Mouse (Mus musculus): Measurements from ENCODE around the gene Icam2. TPM values are rescaled to one million over a fixed set of nuclear protein-coding genes. Genes with fewer than 3 reads are reported as not detected.

The Icam2 gene
- polyA plus RNA-seq, 1 experiment, result not detected

DNA sequence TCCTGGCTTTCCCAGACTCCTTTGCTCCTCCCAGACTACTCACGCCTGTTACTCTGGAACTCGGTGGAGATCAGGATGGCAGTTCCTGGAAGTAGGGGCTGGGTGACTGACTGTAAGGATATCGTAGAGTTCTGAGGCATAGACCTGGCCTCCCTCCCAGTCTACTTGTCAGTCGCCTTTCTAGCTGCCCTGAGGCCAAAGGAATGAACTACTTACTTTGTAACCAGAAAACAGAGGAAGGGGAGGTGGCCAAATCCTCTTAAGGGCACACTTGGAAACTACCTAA lies 5.4 kb upstream of the Icam2 start:
- no peaks in the 10 kb centered on the region for H3K4me1 ChIP-seq (ENCODE audit: control insufficient read depth, insufficient read depth, low read length)
- H3K4me3 ChIP-seq (ENCODE audit: insufficient read depth, low read length), result no peak overlapping the region
- H3K27ac ChIP-seq (ENCODE audit: insufficient read depth, low read length), result no peak overlapping the region
- TF ChIP-seq POLR2A (IDR thresholded peaks at IDR 0.05; ENCODE audit: low read depth, low read length), result no peak

DNA sequence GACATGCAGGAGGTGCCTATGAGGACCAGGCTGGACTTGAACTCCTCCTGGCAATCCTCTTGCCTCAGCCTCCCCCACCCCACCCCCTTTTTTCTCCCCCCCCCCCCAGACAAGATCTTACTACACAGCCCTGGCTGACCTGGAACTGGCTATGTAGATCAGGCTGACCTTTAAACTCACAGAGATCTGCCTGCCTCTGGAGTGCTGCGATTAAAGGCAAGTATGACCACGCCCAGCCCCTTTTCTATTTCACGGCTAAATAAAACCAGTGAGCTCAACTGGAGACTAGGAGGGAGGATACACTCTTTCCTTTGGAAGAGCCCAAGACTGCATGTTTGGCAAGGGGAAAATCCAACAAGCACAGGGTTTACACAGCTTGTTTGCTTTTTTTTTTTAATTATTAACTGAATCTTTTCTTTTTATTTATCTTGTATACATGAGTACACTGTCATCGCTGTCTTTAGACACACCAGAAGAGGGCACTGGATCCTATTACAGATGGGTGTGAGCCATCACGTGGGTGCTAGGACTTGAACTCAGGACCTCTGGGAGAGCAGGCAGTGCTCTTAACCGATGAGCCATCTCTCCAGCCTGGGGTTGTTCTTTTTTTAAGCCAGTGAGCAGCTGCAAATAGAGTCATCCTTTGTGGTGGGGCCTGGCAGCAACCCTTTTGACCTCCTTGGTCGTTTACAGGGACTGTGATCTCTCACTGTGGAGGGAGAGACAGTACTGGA lies 4.9 kb upstream of the Icam2 start:
- H3K4me3 ChIP-seq (ENCODE audit: insufficient read depth, low read length), result no peak overlapping the region
- TF ChIP-seq CTCF (IDR thresholded peaks at IDR 0.05; ENCODE audit: borderline replicate concordance, insufficient read depth, low read length), result no peak
- TF ChIP-seq POLR2A (IDR thresholded peaks at IDR 0.05; ENCODE audit: low read depth, low read length), result no peak
- no peak overlapping the region for H3K27ac ChIP-seq (ENCODE audit: insufficient read depth, low read length)
- no peaks in the 10 kb centered on the region for H3K4me1 ChIP-seq (ENCODE audit: control insufficient read depth, insufficient read depth, low read length)

DNA sequence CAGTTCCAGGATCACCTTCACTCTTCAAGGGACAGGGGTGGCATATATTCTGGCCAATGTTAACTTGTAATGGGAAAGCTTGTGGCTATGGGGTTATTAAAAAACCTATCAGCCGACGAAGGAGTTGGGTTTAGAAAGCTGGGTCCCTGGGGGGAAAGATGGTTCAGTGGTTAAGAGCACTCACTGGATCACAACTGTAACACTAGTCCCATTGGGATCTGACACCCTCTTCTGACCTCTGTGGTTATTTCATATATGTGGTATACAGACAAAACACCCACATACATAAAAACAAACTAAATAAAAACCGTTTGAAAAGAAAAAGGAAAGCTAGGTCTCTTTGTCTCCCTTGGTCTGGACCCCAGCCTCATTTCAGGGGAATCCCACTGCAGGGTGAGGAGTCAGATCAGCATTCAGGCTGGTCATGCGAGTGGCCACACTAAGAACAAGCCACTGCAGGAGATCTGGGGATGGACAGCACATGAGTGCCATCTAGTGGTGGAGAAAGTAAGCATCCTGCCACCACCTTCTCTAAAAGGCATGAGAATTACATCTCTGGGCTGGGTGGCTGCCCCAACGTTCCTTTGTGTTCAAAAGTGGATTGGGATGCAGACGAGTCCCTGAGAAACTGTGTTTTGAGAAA lies 3.8 kb upstream of the Icam2 start:
- H3K4me3 ChIP-seq (ENCODE audit: insufficient read depth, low read length), result no peak overlapping the region
- no peak overlapping the region for H3K27ac ChIP-seq (ENCODE audit: insufficient read depth, low read length)
- TF ChIP-seq POLR2A (IDR thresholded peaks at IDR 0.05; ENCODE audit: low read depth, low read length), result no peak
- TF ChIP-seq CTCF (IDR thresholded peaks at IDR 0.05; ENCODE audit: borderline replicate concordance, insufficient read depth, low read length), result peak; percentile 83

DNA sequence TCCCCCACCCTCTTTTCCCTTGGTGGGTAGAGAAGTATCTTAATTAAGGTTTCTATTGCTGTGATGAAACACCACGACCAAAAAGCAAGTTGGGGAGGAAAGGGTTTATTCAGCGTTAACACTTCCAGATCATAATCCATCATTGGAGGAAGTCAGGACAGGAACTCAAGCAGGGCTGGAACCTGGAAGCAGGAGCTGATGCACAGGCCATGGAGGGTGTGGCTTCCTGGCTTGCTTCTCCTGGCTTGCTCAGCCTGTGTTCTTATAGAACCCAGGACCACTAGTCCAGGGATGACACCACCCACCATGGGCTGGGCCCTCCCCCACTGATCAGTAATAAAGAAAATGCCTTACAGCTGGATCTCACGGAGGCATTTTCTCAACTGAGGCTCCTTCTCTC lies 2.9 kb upstream of the Icam2 start:
- Histone ChIP-seq H3K4me3 (ENCODE audit: insufficient read depth, low read length) (no peak overlapping the region), H3K4me1 (ENCODE audit: control insufficient read depth, insufficient read depth, low read length) (no peaks in the 10 kb centered on the region), H3K27ac (ENCODE audit: insufficient read depth, low read length) (no peak overlapping the region)
- TF ChIP-seq CTCF (IDR thresholded peaks at IDR 0.05; ENCODE audit: borderline replicate concordance, insufficient read depth, low read length), result no peak
- TF ChIP-seq POLR2A (IDR thresholded peaks at IDR 0.05; ENCODE audit: low read depth, low read length), result no peak

More for the DNA sequence above, 3.8 kb upstream of the Icam2 start:
- H3K4me1 ChIP-seq (ENCODE audit: control insufficient read depth, insufficient read depth, low read length), result no peaks in the 10 kb centered on the region

DNA sequence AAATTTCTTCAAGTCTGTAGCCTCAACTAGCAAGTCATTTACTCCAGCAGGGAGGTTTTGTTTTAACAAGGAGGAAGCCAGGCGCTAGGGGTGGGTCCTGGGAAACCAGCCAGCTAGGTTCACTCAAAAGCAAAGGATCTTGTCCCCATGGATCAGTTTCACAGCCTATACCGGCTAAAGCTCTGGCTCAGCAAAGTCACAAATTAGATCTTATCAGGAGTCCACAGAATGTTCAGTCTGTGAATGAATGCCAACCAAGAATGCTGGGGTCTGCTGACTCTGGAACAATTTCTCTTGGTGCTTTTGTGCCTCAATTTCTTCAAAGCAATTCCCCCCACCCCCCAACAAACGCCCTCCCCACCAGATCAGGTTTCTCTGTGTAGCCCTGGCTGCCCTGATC lies 1.7 kb upstream of the Icam2 start:
- Histone ChIP-seq H3K4me1 (ENCODE audit: control insufficient read depth, insufficient read depth, low read length) (no peaks in the 10 kb centered on the region), H3K4me3 (ENCODE audit: insufficient read depth, low read length) (no peak overlapping the region), H3K27ac (ENCODE audit: insufficient read depth, low read length) (no peak overlapping the region)
- TF ChIP-seq POLR2A (IDR thresholded peaks at IDR 0.05; ENCODE audit: low read depth, low read length), result no peak
- no peak for TF ChIP-seq CTCF (IDR thresholded peaks at IDR 0.05; ENCODE audit: borderline replicate concordance, insufficient read depth, low read length)

DNA sequence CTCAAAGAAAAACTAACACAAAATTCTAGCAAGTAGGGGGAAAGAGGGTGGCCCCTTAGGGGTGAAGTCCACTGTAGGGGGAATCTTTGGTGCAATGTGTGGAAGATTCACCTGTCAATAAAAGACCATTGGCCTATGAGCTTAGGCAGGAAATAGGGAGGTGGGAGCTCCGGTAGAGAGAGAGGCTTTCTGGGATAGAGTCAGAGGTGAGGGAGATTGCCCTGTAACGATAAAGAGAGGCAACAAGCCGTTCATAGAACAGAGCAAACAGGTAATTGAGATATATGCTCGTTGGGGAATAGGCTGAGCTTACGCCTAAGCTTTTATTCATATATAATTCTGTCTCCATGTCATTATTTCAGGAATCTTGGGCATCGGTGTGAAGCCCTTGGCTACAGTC lies 855 bp downstream of the Icam2 start:
- no peak for TF ChIP-seq CTCF (IDR thresholded peaks at IDR 0.05; ENCODE audit: borderline replicate concordance, insufficient read depth, low read length)
- TF ChIP-seq POLR2A (IDR thresholded peaks at IDR 0.05; ENCODE audit: low read depth, low read length), result no peak
- Histone ChIP-seq H3K4me1 (ENCODE audit: control insufficient read depth, insufficient read depth, low read length) (no peaks in the 10 kb centered on the region), H3K27ac (ENCODE audit: insufficient read depth, low read length) (no peak overlapping the region), H3K4me3 (ENCODE audit: insufficient read depth, low read length) (no peak overlapping the region)

DNA sequence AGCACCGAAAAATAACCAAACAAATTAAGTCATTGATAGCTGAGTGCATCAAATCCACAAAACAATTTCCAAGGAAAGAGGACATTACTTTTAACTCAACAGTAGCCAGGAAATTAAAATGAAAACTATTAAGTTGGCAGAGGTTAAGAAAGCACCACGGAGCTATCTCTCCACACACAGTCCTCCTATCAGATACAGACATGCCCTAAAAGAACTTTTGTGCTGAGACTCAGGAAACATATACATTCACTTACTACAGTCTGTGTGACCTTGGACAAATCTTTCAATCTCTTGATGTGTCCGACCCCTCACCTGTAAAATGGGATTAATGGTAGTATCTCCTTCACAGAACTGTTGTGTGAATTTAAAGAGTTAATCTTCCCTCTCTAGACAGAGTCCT lies 1.5 kb downstream of the Icam2 start:
- Histone ChIP-seq H3K27ac (ENCODE audit: insufficient read depth, low read length) (no peak overlapping the region), H3K4me1 (ENCODE audit: control insufficient read depth, insufficient read depth, low read length) (no peaks in the 10 kb centered on the region), H3K4me3 (ENCODE audit: insufficient read depth, low read length) (no peak overlapping the region)
- TF ChIP-seq CTCF (IDR thresholded peaks at IDR 0.05; ENCODE audit: borderline replicate concordance, insufficient read depth, low read length), result no peak
- no peak for TF ChIP-seq POLR2A (IDR thresholded peaks at IDR 0.05; ENCODE audit: low read depth, low read length)

DNA sequence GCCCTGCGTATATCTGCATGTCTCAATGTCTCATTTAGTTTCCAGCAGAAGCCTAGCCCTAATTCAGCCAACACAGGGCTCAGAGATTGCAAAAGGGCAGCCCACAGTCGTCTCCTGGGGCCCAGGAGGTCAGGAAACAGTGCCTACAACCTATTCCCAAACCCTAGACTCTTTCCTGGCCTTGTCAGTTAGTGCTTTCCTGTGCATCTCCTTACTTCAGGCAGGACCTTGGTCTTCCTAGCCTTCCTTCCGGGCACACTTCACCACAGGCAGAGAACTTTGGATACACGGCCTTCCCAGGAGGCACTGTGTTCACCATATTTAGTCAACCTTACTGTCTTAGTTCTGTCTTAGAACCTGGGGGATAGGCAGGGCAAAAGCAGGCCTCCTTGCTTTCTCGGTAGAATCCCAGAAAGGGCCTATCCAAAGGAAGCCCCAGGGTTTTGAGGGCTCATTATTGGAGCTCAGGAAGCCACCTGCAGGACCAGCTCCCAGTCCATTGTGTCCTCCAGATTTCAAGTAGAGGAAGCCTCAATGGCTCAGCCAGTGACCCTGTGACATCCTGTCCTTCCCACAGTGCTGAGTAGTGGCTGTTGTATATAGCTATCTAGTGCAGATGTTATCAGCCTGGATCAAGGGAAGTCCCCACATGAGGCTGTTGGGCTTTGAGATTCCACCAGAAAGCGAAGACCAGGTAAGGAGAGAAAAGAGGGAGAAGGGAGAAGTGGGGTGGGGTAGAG lies 4.7 kb downstream of the Icam2 start:
- no peak overlapping the region for H3K27ac ChIP-seq (ENCODE audit: insufficient read depth, low read length)
- H3K4me1 ChIP-seq (ENCODE audit: control insufficient read depth, insufficient read depth, low read length), result no peaks in the 10 kb centered on the region
- TF ChIP-seq CTCF (IDR thresholded peaks at IDR 0.05; ENCODE audit: borderline replicate concordance, insufficient read depth, low read length) (no peak), POLR2A (IDR thresholded peaks at IDR 0.05; ENCODE audit: low read depth, low read length) (no peak)
- no peak overlapping the region for H3K4me3 ChIP-seq (ENCODE audit: insufficient read depth, low read length)

DNA sequence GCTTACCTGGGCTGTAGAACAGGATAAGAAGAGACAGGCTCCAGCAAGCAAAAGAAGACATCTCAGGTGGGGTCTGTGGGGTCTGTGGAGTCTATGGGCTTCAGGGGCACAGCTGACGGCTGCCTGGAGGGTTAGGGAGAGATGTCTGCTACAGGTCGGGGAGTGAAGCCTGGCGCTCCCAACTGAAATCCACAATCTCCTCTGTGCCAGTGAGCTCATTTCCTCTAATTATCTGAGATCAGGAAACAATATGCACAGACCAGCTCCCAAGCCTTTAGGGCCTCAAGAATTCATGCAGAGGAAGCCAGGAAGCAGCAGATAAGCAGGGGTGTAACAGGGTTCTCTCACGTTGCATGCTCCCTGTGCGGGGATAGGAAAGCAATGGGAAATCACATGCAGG lies 5.5 kb downstream of the Icam2 start:
- H3K27ac ChIP-seq (ENCODE audit: insufficient read depth, low read length), result no peak overlapping the region
- H3K4me1 ChIP-seq (ENCODE audit: control insufficient read depth, insufficient read depth, low read length), result no peaks in the 10 kb centered on the region
- no peak overlapping the region for H3K4me3 ChIP-seq (ENCODE audit: insufficient read depth, low read length)
- TF ChIP-seq CTCF (IDR thresholded peaks at IDR 0.05; ENCODE audit: borderline replicate concordance, insufficient read depth, low read length) (no peak), POLR2A (IDR thresholded peaks at IDR 0.05; ENCODE audit: low read depth, low read length) (no peak)

DNA sequence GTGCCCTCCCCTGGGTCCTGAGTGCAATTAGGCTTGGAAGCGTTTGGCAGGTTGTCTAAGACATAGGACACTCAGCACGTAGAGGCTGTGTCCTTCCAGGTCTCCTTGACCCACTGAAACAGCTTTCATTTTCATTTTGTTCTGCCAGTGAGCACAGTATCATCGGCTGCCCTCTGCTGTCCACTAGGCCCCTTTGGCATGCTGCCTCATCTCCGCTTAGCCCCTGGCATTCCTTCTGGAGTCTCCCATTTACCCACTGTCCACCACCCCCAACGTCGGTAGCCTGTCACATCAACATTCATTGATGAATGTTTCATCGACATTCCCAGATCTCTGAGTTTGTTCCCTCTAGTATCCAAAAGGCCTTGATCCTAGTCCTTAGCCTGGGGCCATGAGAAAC lies 6.0 kb downstream of the Icam2 start:
- no peak overlapping the region for H3K4me3 ChIP-seq (ENCODE audit: insufficient read depth, low read length)
- no peak for TF ChIP-seq POLR2A (IDR thresholded peaks at IDR 0.05; ENCODE audit: low read depth, low read length)
- no peak for TF ChIP-seq CTCF (IDR thresholded peaks at IDR 0.05; ENCODE audit: borderline replicate concordance, insufficient read depth, low read length)
- H3K27ac ChIP-seq (ENCODE audit: insufficient read depth, low read length), result no peak overlapping the region
- no peaks in the 10 kb centered on the region for H3K4me1 ChIP-seq (ENCODE audit: control insufficient read depth, insufficient read depth, low read length)

Data from embryonic fibroblast, embryonic 13.5 days (primary cell).